Mouse (Mus musculus) heart, adult 2 months (tissue): ENCODE data around the gene Slc24a2. TPM values are rescaled to one million over a fixed set of nuclear protein-coding genes. Genes with fewer than 3 reads are reported as not detected.

ENCODE experiments used
- DNase-seq, 2 experiments: peaks; one replicate each; pipeline ENCODE4 v3.0.0; 2021
- H3K27ac ChIP-seq: fragments of 200-600 bp; 2 replicates; pipeline ENCODE4 v1.8.1; 2022
- H3K27me3 ChIP-seq: fragments of 200-500 bp; 2 replicates; pipeline ENCODE4 v1.6.1; 2012; ENCODE audit warnings: mild to moderate bottlenecking, low read length, inconsistent platforms, mixed read lengths; ENCODE audit not compliant: control insufficient read depth, insufficient read depth
- H3K36me3 ChIP-seq: fragments of 200-500 bp; 2 replicates; pipeline ENCODE4 v1.6.1; 2012; ENCODE audit warnings: low read length, inconsistent platforms; ENCODE audit not compliant: control insufficient read depth, insufficient read depth
- H3K4me1 ChIP-seq: fragments of 200-500 bp; 2 replicates; pipeline ENCODE4 v1.6.1; 2011; ENCODE audit warnings: low read length; ENCODE audit not compliant: control insufficient read depth, insufficient read depth
- H3K4me3 ChIP-seq: fragments of 200-600 bp; 2 replicates; pipeline ENCODE4 v1.8.1; 2022
- H3K79me2 ChIP-seq: fragments of 200-500 bp; replicated peaks from 2 replicates; pipeline ENCODE4 v1.6.1; 2012; ENCODE audit warnings: mild to moderate bottlenecking, inconsistent platforms, low read length, moderate library complexity, mixed read lengths; ENCODE audit not compliant: control insufficient read depth, insufficient read depth
- H3K9ac ChIP-seq: fragments of 200-500 bp; 2 replicates; pipeline ENCODE4 v1.6.1; 2012; ENCODE audit warnings: low read depth, mild to moderate bottlenecking, control low read depth, inconsistent platforms, low read length, mixed read lengths
- CTCF ChIP-seq: fragments of 200-600 bp; IDR thresholded peaks from 2 replicates; pipeline ENCODE4 v1.8.1; 2022; ENCODE audit warnings: antibody characterized with exemption, mild to moderate bottlenecking, moderate library complexity
- EP300 ChIP-seq: fragments of 200-500 bp; IDR thresholded peaks from 2 replicates; pipeline ENCODE4 v1.6.1; 2011; ENCODE audit warnings: low read depth, low read length, control low read depth; ENCODE audit not compliant: insufficient read depth
- POLR2A ChIP-seq: fragments of 200-500 bp; IDR thresholded peaks from 2 replicates; pipeline ENCODE4 v1.6.1; 2011; ENCODE audit warnings: mild to moderate bottlenecking, low read depth, low read length, control low read depth; ENCODE audit not compliant: insufficient read depth
- whole genome bisulfite sequencing: fragments of 180-500 bp; shearing (Covaris S2); methylation state at CpG from one replicate; pipeline ENCODE4 v1.1.7; 2018; 5-methylcytosine and 5-hydroxymethylcytosine counted together
- intact Hi-C: fragments of 180-260 bp; cut with DNase I; formaldehyde crosslinking; loops from one replicate; pipeline ENCODE4 v1.15.1; 2025
- polyA plus RNA-seq: library from polyadenylated mRNA; depleted of rRNA; stranded (reverse); fragments of >200 nt; gene quantifications from 2 replicates; pipeline ENCODE4 v1.2.3, GENCODE M21; 2012
- total RNA-seq, 2 experiments: library from RNA; stranded (reverse); gene quantifications; 2 replicates each; pipeline ENCODE4 v1.2.3; 2021

Gene Slc24a2
- total and polyA plus RNA-seq, 3 experiments, result 0.66 to 2.5 (median 1.0) TPM

DNA sequence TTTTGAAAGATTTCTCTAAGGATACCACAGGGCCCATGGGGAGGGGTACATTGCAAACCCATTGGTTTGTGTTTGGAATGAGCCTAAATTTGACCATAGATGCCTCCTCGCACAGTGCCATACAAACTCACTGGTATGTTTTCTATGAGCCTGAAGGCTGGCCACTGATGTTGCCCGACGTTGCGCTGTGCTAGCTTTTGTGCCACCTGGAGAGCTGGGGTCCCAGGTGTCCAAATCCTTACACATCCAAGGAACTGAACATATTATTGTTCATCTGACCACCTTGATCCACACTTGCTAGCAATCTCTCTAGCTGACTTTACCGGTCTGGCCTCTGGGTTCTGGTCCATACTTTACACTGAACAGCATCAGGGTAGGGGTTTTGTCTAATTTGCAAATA lies 177.4 kb downstream of the Slc24a2 start:
- H3K27me3 ChIP-seq, result no peaks in the 10 kb centered on the region
- TF ChIP-seq CTCF (no peak), EP300 (no peak), POLR2A (no peak)
- no peaks in the 10 kb centered on the region for H3K4me1 ChIP-seq
- intact Hi-C loops, result no loop called here
- no peak overlapping the region for H3K4me3 ChIP-seq
- no peak overlapping the region for H3K9ac ChIP-seq
- H3K27ac ChIP-seq, result no peak overlapping the region
- WGBS, result 94% methylated on average over 5 of the region's 5 CpGs
- H3K36me3 ChIP-seq, result no peaks in the 10 kb centered on the region
- DNase-seq, result no peak
- H3K79me2 ChIP-seq, result no peaks in the 10 kb centered on the region

DNA sequence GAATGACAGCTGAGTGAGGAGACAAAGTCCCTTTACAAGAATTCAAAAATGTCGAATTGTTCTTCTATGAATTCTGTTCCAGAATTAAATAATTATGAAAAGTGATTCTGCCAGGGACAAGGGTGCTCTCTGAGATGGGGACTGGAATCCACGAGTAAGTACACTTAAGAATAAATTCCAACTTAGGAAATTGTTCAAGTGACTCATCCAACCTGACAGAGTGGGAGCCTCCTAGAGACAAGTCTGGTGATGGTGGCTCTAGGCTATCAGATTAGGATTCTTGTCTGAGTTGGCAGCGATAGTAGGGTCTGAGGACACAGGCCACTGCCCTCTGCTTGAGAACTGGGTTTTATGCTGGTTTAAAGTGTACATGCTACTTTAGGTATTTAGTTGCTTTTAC lies 181.2 kb downstream of the Slc24a2 start:
- H3K27ac ChIP-seq, result no peak overlapping the region
- no peak overlapping the region for H3K4me3 ChIP-seq
- no peaks in the 10 kb centered on the region for H3K79me2 ChIP-seq
- TF ChIP-seq CTCF, result no peak
- TF ChIP-seq POLR2A, result no peak
- no peak for TF ChIP-seq EP300
- H3K36me3 ChIP-seq, result no peaks in the 10 kb centered on the region
- WGBS, result 59% methylated on average over 3 of the region's 3 CpGs
- DNase-seq, result no peak
- H3K9ac ChIP-seq, result no peak overlapping the region
- intact Hi-C loops, result no loop called here
- H3K27me3 ChIP-seq, result no peaks in the 10 kb centered on the region
- H3K4me1 ChIP-seq, result no peaks in the 10 kb centered on the region

DNA sequence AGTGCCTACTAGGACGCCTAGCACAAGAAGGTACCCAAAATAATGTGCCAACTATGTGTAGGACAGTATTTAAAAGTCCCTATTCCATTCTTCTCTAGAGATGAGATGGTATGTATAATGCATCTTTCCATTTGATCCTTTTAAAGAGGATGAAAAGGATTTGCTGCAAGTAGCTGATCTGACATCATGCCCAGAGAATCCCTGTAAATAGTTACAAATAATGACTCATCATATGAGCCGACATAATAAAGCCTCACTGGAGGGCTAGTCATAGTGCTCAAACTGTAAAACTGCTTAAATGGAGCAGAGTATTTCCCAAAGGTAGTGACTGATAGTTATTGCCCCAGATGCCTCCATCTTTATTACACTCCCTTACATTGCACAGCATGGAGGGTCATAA lies 183.1 kb downstream of the Slc24a2 start:
- no peak overlapping the region for H3K27ac ChIP-seq
- 54% methylated on average over 2 of the region's 2 CpGs for WGBS
- H3K4me3 ChIP-seq, result no peak overlapping the region
- H3K4me1 ChIP-seq, result no peaks in the 10 kb centered on the region
- no peaks in the 10 kb centered on the region for H3K27me3 ChIP-seq
- no peak overlapping the region for H3K9ac ChIP-seq
- intact Hi-C loops, result no loop called here
- DNase-seq, result no peak
- no peaks in the 10 kb centered on the region for H3K79me2 ChIP-seq
- TF ChIP-seq EP300 (no peak), CTCF (no peak), POLR2A (no peak)
- H3K36me3 ChIP-seq, result no peaks in the 10 kb centered on the region

DNA sequence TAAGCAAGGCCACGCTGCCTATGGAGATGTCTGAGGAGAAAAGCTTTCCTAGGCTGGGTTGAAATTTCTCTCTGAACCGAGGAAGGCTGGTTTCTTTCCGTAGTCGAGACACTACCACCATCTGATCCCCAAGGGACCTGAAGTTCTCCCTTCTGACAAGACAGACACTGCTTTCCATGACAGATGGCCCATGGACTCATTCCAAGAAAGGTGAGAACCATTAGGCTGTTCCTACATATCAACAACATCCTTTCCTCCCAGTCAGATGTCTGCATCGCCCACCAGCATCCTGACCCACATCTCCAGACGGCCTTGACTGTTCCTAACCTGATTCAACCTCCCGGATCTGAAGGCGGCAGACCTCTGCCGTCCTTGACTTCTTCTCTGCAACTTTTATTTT lies 187.0 kb downstream of the Slc24a2 start:
- H3K4me1 ChIP-seq, result no peaks in the 10 kb centered on the region
- no peak for DNase-seq
- 81% methylated on average over 9 of the region's 9 CpGs for WGBS
- H3K27ac ChIP-seq, result no peak overlapping the region
- H3K36me3 ChIP-seq, result no peaks in the 10 kb centered on the region
- intact Hi-C loops, result no loop called here
- no peaks in the 10 kb centered on the region for H3K27me3 ChIP-seq
- H3K79me2 ChIP-seq, result no peaks in the 10 kb centered on the region
- no peak overlapping the region for H3K4me3 ChIP-seq
- no peak overlapping the region for H3K9ac ChIP-seq
- TF ChIP-seq POLR2A (no peak), EP300 (no peak), CTCF (no peak)

DNA sequence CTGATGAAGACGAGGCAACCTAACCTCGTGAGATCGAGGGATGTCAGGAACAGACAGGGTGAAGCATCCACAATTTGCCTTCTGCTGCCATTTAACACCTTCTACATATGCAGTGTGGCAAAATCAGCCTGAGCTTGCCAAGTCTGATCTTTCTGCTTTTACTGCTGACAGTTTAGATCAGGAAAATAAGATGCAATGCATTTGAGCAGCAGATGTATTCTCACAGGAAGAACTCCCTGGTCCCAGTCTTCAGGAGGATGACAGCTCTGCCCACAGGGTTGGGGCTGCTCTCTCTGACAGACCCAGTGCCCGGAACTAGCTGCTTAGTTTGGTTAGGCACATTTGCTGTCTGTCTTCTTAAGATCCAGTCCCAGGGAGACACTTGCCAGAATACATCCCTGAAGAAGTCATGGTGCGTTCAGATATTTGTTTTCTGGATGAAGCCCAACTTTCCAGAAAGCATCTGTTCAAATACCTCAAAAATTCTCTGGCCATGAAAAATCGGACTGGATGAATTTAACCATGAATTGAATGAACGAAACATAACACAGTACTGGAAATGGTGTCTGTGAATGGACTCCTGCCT lies 188.8 kb downstream of the Slc24a2 start:
- no peak for TF ChIP-seq EP300
- TF ChIP-seq POLR2A, result no peak
- TF ChIP-seq CTCF, result no peak
- intact Hi-C loops, result no loop called here
- H3K4me1 ChIP-seq, result no peaks in the 10 kb centered on the region
- DNase-seq, result no peak
- H3K36me3 ChIP-seq, result no peaks in the 10 kb centered on the region
- no peaks in the 10 kb centered on the region for H3K27me3 ChIP-seq
- H3K27ac ChIP-seq, result no peak overlapping the region
- H3K4me3 ChIP-seq, result no peak overlapping the region
- 65% methylated on average over 7 of the region's 7 CpGs for WGBS
- no peaks in the 10 kb centered on the region for H3K79me2 ChIP-seq
- no peak overlapping the region for H3K9ac ChIP-seq

DNA sequence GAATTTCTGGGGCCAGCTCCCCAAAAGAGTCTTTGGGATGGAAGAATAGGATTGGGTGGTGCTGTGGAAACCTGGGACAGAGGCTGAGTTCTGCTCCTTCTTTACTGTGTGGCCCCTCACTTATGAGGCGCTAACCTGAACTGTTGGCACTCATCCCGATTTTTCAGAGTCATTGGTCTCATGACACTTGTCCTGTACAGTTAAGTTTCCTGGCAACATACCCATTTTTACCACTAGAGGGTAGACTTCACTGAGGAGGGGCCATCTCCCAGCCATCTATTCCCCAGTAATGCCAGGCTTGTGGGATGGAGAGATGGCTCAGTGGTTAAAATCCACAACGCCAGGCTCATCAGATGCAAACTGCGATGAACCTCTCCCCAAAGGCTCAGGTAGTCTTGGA lies 192.7 kb downstream of the Slc24a2 start:
- no peaks in the 10 kb centered on the region for H3K79me2 ChIP-seq
- H3K27me3 ChIP-seq, result no peaks in the 10 kb centered on the region
- no peak overlapping the region for H3K4me3 ChIP-seq
- no peak for TF ChIP-seq EP300
- TF ChIP-seq CTCF, result peak; percentile 61
- 66% methylated on average over 4 of the region's 4 CpGs for WGBS
- intact Hi-C loops, result no loop called here
- no peaks in the 10 kb centered on the region for H3K4me1 ChIP-seq
- H3K9ac ChIP-seq, result no peak overlapping the region
- DNase-seq, result no peak
- no peaks in the 10 kb centered on the region for H3K36me3 ChIP-seq
- no peak overlapping the region for H3K27ac ChIP-seq
